Mouse (Mus musculus): ENCODE measurements around the gene Nkain4. TPM values are rescaled to one million over a fixed set of nuclear protein-coding genes. Genes with fewer than 3 reads are reported as not detected.

Nkain4 gene
- polyA plus RNA-seq (2015; fragmentation: Nextera tagmentation; extraction: Ambion mirVana) = 37.4 and 41.1 TPM in 2 replicates

GRCm38 (mm10) chr2:180954061-180955047, at the start of gene Nkain4:
Gene Nkain4 (minus strand): TSS chr2:180954699.
- Histone ChIP-seq H3K9ac (peak within 1 kb of the TSS; percentile 56), H3K4me2 (replicated peaks) (peak within 1 kb of the TSS; percentile 91), H3K36me3 (no peaks in the 10 kb centered on the region), H3K9me3 (no peaks in the 10 kb centered on the region), H3K27ac (peak within 1 kb of the TSS; percentile 79), H3K4me3 (replicated peaks) (peak within 1 kb of the TSS; percentile 59), H3K27me3 (replicated peaks) (no peaks in the 10 kb centered on the region; the same call in 1 of the 2 replicates), H3K4me1 (replicated peaks) (peaks cover 16% of the 10 kb centered on the region)
- peak; percentile 91 for ATAC-seq
- WGBS = 1% methylated on average over 52 of the region's 52 CpGs

GRCm38 (mm10) chr2:180996905-180997304, 42.4 kb upstream of the Nkain4 start:
- H3K9ac ChIP-seq = no peak overlapping the region
- H3K27ac ChIP-seq = no peak overlapping the region
- no peak for ATAC-seq
- H3K4me2 ChIP-seq (replicated peaks) = no peak overlapping the region
- no peak overlapping the region for H3K4me3 ChIP-seq (replicated peaks)
- H3K4me1 ChIP-seq (replicated peaks) = no peaks in the 10 kb centered on the region
- H3K36me3 ChIP-seq = no peaks in the 10 kb centered on the region
- H3K9me3 ChIP-seq = no peaks in the 10 kb centered on the region
- H3K27me3 ChIP-seq (replicated peaks) = no peaks in the 10 kb centered on the region
- 65% methylated on average over 3 of the region's 3 CpGs for WGBS

GRCm38 (mm10) chr2:180996436-180996835, 41.9 kb upstream of the Nkain4 start:
- 13% methylated on average over 5 of the region's 5 CpGs for WGBS
- peak; percentile 48 for ATAC-seq
- H3K4me1 ChIP-seq (replicated peaks) = no peaks in the 10 kb centered on the region

GRCm38 (mm10) chr2:180995457-180995856, 41.0 kb upstream of the Nkain4 start:
- no peak overlapping the region for H3K27ac ChIP-seq
- 72% methylated on average over 4 of the region's 4 CpGs for WGBS
- no peaks in the 10 kb centered on the region for H3K27me3 ChIP-seq (replicated peaks)
- ATAC-seq = no peak
- no peaks in the 10 kb centered on the region for H3K4me1 ChIP-seq (replicated peaks)
- no peak overlapping the region for H3K4me3 ChIP-seq (replicated peaks)
- H3K4me2 ChIP-seq (replicated peaks) = no peak overlapping the region
- no peaks in the 10 kb centered on the region for H3K36me3 ChIP-seq
- no peaks in the 10 kb centered on the region for H3K9me3 ChIP-seq
- H3K9ac ChIP-seq = no peak overlapping the region

More at GRCm38 (mm10) chr2:180996436-180996835, 41.9 kb upstream of the Nkain4 start:
- Histone ChIP-seq H3K9ac (no peak overlapping the region), H3K27ac (no peak overlapping the region), H3K4me3 (replicated peaks) (no peak overlapping the region), H3K36me3 (no peaks in the 10 kb centered on the region), H3K9me3 (no peaks in the 10 kb centered on the region), H3K4me2 (replicated peaks) (no peak overlapping the region), H3K27me3 (replicated peaks) (no peaks in the 10 kb centered on the region)

GRCm38 (mm10) chr2:180994360-180994759, 39.9 kb upstream of the Nkain4 start:
- Histone ChIP-seq H3K27ac (no peak overlapping the region), H3K27me3 (replicated peaks) (no peaks in the 10 kb centered on the region), H3K4me1 (replicated peaks) (no peaks in the 10 kb centered on the region), H3K4me2 (replicated peaks) (no peak overlapping the region), H3K36me3 (no peaks in the 10 kb centered on the region), H3K4me3 (replicated peaks) (no peak overlapping the region), H3K9me3 (no peaks in the 10 kb centered on the region), H3K9ac (no peak overlapping the region)
- 69% methylated on average over 2 of the region's 2 CpGs for WGBS
- no peak for ATAC-seq

GRCm38 (mm10) chr2:180990347-180990746, 35.8 kb upstream of the Nkain4 start:
- WGBS = 72% methylated on average over 4 of the region's 4 CpGs
- no peak overlapping the region for H3K27ac ChIP-seq
- no peak overlapping the region for H3K9ac ChIP-seq
- H3K36me3 ChIP-seq = no peaks in the 10 kb centered on the region
- no peaks in the 10 kb centered on the region for H3K4me1 ChIP-seq (replicated peaks)
- H3K27me3 ChIP-seq (replicated peaks) = no peaks in the 10 kb centered on the region
- no peak overlapping the region for H3K4me2 ChIP-seq (replicated peaks)
- H3K9me3 ChIP-seq = no peaks in the 10 kb centered on the region
- no peak for ATAC-seq
- no peak overlapping the region for H3K4me3 ChIP-seq (replicated peaks)

- ATAC-seq = no peak
- Histone ChIP-seq H3K9ac (no peak overlapping the region), H3K4me3 (replicated peaks) (no peak overlapping the region), H3K4me1 (replicated peaks) (no peaks in the 10 kb centered on the region), H3K9me3 (no peaks in the 10 kb centered on the region), H3K36me3 (no peaks in the 10 kb centered on the region), H3K4me2 (replicated peaks) (no peak overlapping the region), H3K27ac (no peak overlapping the region), H3K27me3 (replicated peaks) (no peaks in the 10 kb centered on the region)
- 76% methylated on average over 1 of the region's 1 CpGs for WGBS
Observed at GRCm38 (mm10) chr2:180988948-180989347, 34.4 kb upstream of the Nkain4 start.

- Histone ChIP-seq H3K4me1 (replicated peaks) (no peaks in the 10 kb centered on the region), H3K27me3 (replicated peaks) (no peaks in the 10 kb centered on the region), H3K9me3 (no peaks in the 10 kb centered on the region), H3K27ac (no peak overlapping the region), H3K36me3 (no peaks in the 10 kb centered on the region), H3K4me3 (replicated peaks) (no peak overlapping the region), H3K4me2 (replicated peaks) (no peak overlapping the region), H3K9ac (no peak overlapping the region)
- ATAC-seq = no peak
- WGBS = 67% methylated on average over 3 of the region's 3 CpGs
Observed at GRCm38 (mm10) chr2:180988347-180988913, 33.9 kb upstream of the Nkain4 start.

- Histone ChIP-seq H3K27me3 (replicated peaks) (no peaks in the 10 kb centered on the region), H3K4me3 (replicated peaks) (no peak overlapping the region), H3K4me1 (replicated peaks) (no peaks in the 10 kb centered on the region), H3K9ac (no peak overlapping the region), H3K27ac (no peak overlapping the region), H3K36me3 (no peaks in the 10 kb centered on the region), H3K4me2 (replicated peaks) (no peak overlapping the region), H3K9me3 (no peaks in the 10 kb centered on the region)
- ATAC-seq = no peak
- 78% methylated on average over 5 of the region's 5 CpGs for WGBS
Observed at GRCm38 (mm10) chr2:180987432-180988030, 33.0 kb upstream of the Nkain4 start.

- no peak for ATAC-seq
- Histone ChIP-seq H3K4me3 (replicated peaks) (no peak overlapping the region), H3K9me3 (no peaks in the 10 kb centered on the region), H3K36me3 (peaks cover 3% of the 10 kb centered on the region), H3K9ac (no peak overlapping the region), H3K27me3 (replicated peaks) (no peaks in the 10 kb centered on the region), H3K4me1 (replicated peaks) (no peaks in the 10 kb centered on the region), H3K27ac (no peak overlapping the region), H3K4me2 (replicated peaks) (no peak overlapping the region)
- WGBS = 85% methylated on average over 1 of the region's 1 CpGs
Observed at GRCm38 (mm10) chr2:180987001-180987400, 32.5 kb upstream of the Nkain4 start.

- Histone ChIP-seq H3K4me3 (replicated peaks) (no peak within 1 kb of the TSS), H3K4me1 (replicated peaks) (no peaks in the 10 kb centered on the region), H3K4me2 (replicated peaks) (no peak within 1 kb of the TSS), H3K36me3 (peaks cover 7% of the 10 kb centered on the region), H3K27me3 (replicated peaks) (no peaks in the 10 kb centered on the region), H3K27ac (no peak within 1 kb of the TSS), H3K9ac (no peak within 1 kb of the TSS), H3K9me3 (no peaks in the 10 kb centered on the region)
- WGBS = 61% methylated on average over 2 of the region's 2 CpGs
- no peak for ATAC-seq
Observed at GRCm38 (mm10) chr2:180986449-180986848, 31.9 kb upstream of the Nkain4 start, which contains the start of gene Col20a1. Gene Col20a1 (plus strand): TSS chr2:180986535.

- Histone ChIP-seq H3K4me2 (replicated peaks) (no peak overlapping the region), H3K27ac (no peak overlapping the region), H3K4me3 (replicated peaks) (no peak overlapping the region), H3K27me3 (replicated peaks) (no peaks in the 10 kb centered on the region), H3K36me3 (peaks cover 14% of the 10 kb centered on the region), H3K4me1 (replicated peaks) (no peaks in the 10 kb centered on the region), H3K9me3 (no peaks in the 10 kb centered on the region), H3K9ac (no peak overlapping the region)
- WGBS = 70% methylated on average over 2 of the region's 2 CpGs
- ATAC-seq = no peak
Observed at GRCm38 (mm10) chr2:180985635-180986034, 31.1 kb upstream of the Nkain4 start.

Measured in intestine, embryonic 15.5 days (tissue).